Mouse (Mus musculus): Measurements from ENCODE around the gene Hsf2bp.

DNA sequence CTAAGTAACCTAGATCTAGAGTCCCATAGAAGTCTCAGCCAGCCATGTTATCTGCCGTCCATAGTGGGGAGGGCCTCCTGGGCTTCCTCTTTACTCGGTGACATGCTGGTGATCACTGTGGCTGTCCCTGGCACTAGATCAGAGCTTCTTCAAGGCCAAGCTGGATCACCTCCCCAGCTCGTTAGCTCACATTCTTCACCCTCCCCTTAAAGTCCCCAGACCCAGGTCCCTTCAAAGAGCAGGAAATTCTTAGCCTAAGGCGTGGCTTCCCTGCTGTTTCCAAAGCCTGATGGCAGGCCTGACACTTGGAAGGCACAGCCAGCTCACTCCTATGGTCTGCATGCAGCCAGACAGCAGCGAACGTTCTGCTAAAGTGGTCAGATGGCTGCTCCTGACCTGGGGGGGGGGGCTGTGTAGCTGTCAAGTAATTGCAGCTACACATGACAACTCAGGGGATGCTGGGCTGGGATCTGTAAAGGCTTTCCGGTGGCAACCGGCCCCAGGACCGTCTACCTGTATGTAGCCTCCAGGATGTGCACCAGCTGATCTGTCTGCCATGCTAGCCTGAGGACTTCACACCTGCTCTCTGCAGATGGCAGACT, 115.5 kb downstream of the Hsf2bp start:
- TF ChIP-seq CTCF (conservative IDR thresholded peaks at IDR 0.05; ENCODE audit: insufficient read depth, insufficient read length, low read depth, low read length) (no peak), POLR2A (IDR thresholded peaks at IDR 0.05; ENCODE audit: low read depth, low read length) (no peak)

All from kidney, adult 2 months (tissue).